Mouse (Mus musculus): ENCODE data around the gene Uck2. TPM values are rescaled to one million over a fixed set of nuclear protein-coding genes. Genes with fewer than 3 reads are reported as not detected.
A peak's percentile ranks its signal among the peaks of the same experiment; 100 is the strongest.

The Uck2 gene
- polyA plus RNA-seq, 1 experiment from 2014 or later: 98.3 TPM

- no peak for TF ChIP-seq CTCF (IDR thresholded peaks at IDR 0.05; ENCODE audit: low read depth)
- H3K36me3 ChIP-seq (ENCODE audit: insufficient read depth): peaks cover 5% of the 10 kb centered on the region; the same call in 1 of the 2 replicates
- H3K4me2 ChIP-seq: peak overlapping the region; percentile 78
- DNase-seq (peak; percentile 92), ATAC-seq (ENCODE audit: insufficient read depth) (peak; percentile 92)
- peak overlapping the region; percentile 98 for H3K27ac ChIP-seq (ENCODE audit: low read depth)
- H3K9ac ChIP-seq: peak overlapping the region; percentile 86
- H3K4me1 ChIP-seq (ENCODE audit: insufficient read depth): peaks cover 4% of the 10 kb centered on the region; the same call in 1 of the 2 replicates
- H3K9me3 ChIP-seq (ENCODE audit: low read depth, low read length): no peaks in the 10 kb centered on the region
- no peaks in the 10 kb centered on the region; the same call in 1 of the 2 replicates for H3K27me3 ChIP-seq (ENCODE audit: insufficient read depth, low read length)
- WGBS: under 1% methylated on average over 51 of the region's 51 CpGs
- peak overlapping the region; percentile 87 for H3K4me3 ChIP-seq (ENCODE audit: low read depth, low read length)
These were observed 242 bp downstream of the Uck2 start for GRCm38 (mm10) chr1:167284837-167285319.

GRCm38 (mm10) chr1:167284258-167284836 is 773 bp downstream of the Uck2 start:
- no peaks in the 10 kb centered on the region; the same call in 1 of the 2 replicates for H3K27me3 ChIP-seq (ENCODE audit: insufficient read depth, low read length)
- no peaks in the 10 kb centered on the region for H3K4me1 ChIP-seq (ENCODE audit: insufficient read depth)
- peak overlapping the region; percentile 98 for H3K27ac ChIP-seq (ENCODE audit: low read depth)
- H3K4me2 ChIP-seq: peak overlapping the region; percentile 78
- H3K9ac ChIP-seq: peak overlapping the region; percentile 86
- peak; percentile 38 for ATAC-seq (ENCODE audit: insufficient read depth)
- peaks cover 5% of the 10 kb centered on the region; the same call in 1 of the 2 replicates for H3K36me3 ChIP-seq (ENCODE audit: insufficient read depth)
- peak overlapping the region; percentile 87 for H3K4me3 ChIP-seq (ENCODE audit: low read depth, low read length)
- peak; percentile 86 for DNase-seq
- under 1% methylated on average over 73 of the region's 73 CpGs for WGBS
- TF ChIP-seq CTCF (IDR thresholded peaks at IDR 0.05; ENCODE audit: low read depth): no peak; the same call in 1 of the 2 replicates
- H3K9me3 ChIP-seq (ENCODE audit: low read depth, low read length): no peaks in the 10 kb centered on the region

- no peaks in the 10 kb centered on the region for H3K4me1 ChIP-seq (ENCODE audit: insufficient read depth)
- TF ChIP-seq CTCF (IDR thresholded peaks at IDR 0.05; ENCODE audit: low read depth): 0 out of 2 replicates have a peak, but pooled peaks have one; percentile 15
- DNase-seq (peak; percentile 82), ATAC-seq (ENCODE audit: insufficient read depth) (peak; percentile 26)
- H3K27me3 ChIP-seq (ENCODE audit: insufficient read depth, low read length): no peaks in the 10 kb centered on the region
- WGBS: under 1% methylated on average over 44 of the region's 44 CpGs
- peak overlapping the region; percentile 98 for H3K27ac ChIP-seq (ENCODE audit: low read depth)
- no peaks in the 10 kb centered on the region for H3K9me3 ChIP-seq (ENCODE audit: low read depth, low read length)
- peak overlapping the region; percentile 78 for H3K4me2 ChIP-seq
- H3K36me3 ChIP-seq (ENCODE audit: insufficient read depth): peaks cover 9% of the 10 kb centered on the region; the same call in 1 of the 2 replicates
- H3K9ac ChIP-seq: peak overlapping the region; percentile 86
- H3K4me3 ChIP-seq (ENCODE audit: low read depth, low read length): peak overlapping the region; percentile 87
These were observed 1.5 kb downstream of the Uck2 start for GRCm38 (mm10) chr1:167283441-167284257.

GRCm38 (mm10) chr1:167282768-167283167 is 2.4 kb downstream of the Uck2 start:
- WGBS: 39% methylated on average over 5 of the region's 5 CpGs
- DNase-seq: no peak
- H3K27me3 ChIP-seq (ENCODE audit: insufficient read depth, low read length): no peaks in the 10 kb centered on the region
- peak overlapping the region; percentile 87 for H3K4me3 ChIP-seq (ENCODE audit: low read depth, low read length)
- peak overlapping the region; percentile 78 for H3K4me2 ChIP-seq
- H3K9ac ChIP-seq: peak overlapping the region; percentile 86
- TF ChIP-seq CTCF (IDR thresholded peaks at IDR 0.05; ENCODE audit: low read depth): no peak
- no peaks in the 10 kb centered on the region for H3K4me1 ChIP-seq (ENCODE audit: insufficient read depth)
- H3K9me3 ChIP-seq (ENCODE audit: low read depth, low read length): no peaks in the 10 kb centered on the region
- no peak for ATAC-seq (ENCODE audit: insufficient read depth)
- H3K27ac ChIP-seq (ENCODE audit: low read depth): no peak overlapping the region
- H3K36me3 ChIP-seq (ENCODE audit: insufficient read depth): peaks cover 9% of the 10 kb centered on the region; the same call in 1 of the 2 replicates

- Histone ChIP-seq H3K9ac (no peak overlapping the region), H3K4me3 (ENCODE audit: low read depth, low read length) (no peak overlapping the region), H3K4me2 (no peak overlapping the region), H3K27ac (ENCODE audit: low read depth) (no peak overlapping the region), H3K4me1 (ENCODE audit: insufficient read depth) (no peaks in the 10 kb centered on the region), H3K36me3 (ENCODE audit: insufficient read depth) (peaks cover 9% of the 10 kb centered on the region; the same call in 1 of the 2 replicates), H3K9me3 (ENCODE audit: low read depth, low read length) (no peaks in the 10 kb centered on the region), H3K27me3 (ENCODE audit: insufficient read depth, low read length) (no peaks in the 10 kb centered on the region)
- 85% methylated on average over 3 of the region's 3 CpGs for WGBS
- no peak for TF ChIP-seq CTCF (IDR thresholded peaks at IDR 0.05; ENCODE audit: low read depth)
- DNase-seq (no peak), ATAC-seq (ENCODE audit: insufficient read depth) (no peak)
These were observed 3.0 kb downstream of the Uck2 start for GRCm38 (mm10) chr1:167282112-167282511.

GRCm38 (mm10) chr1:167280061-167280460 is 5.1 kb downstream of the Uck2 start:
- Histone ChIP-seq H3K36me3 (ENCODE audit: insufficient read depth) (peaks cover 9% of the 10 kb centered on the region; the same call in 1 of the 2 replicates), H3K4me2 (no peak overlapping the region), H3K27me3 (ENCODE audit: insufficient read depth, low read length) (no peaks in the 10 kb centered on the region), H3K9me3 (ENCODE audit: low read depth, low read length) (no peaks in the 10 kb centered on the region), H3K4me1 (ENCODE audit: insufficient read depth) (no peaks in the 10 kb centered on the region), H3K27ac (ENCODE audit: low read depth) (no peak overlapping the region), H3K4me3 (ENCODE audit: low read depth, low read length) (no peak overlapping the region), H3K9ac (no peak overlapping the region)
- WGBS: 85% methylated on average over 10 of the region's 10 CpGs
- DNase-seq: no peak
- ATAC-seq (ENCODE audit: insufficient read depth): no peak
- TF ChIP-seq CTCF (IDR thresholded peaks at IDR 0.05; ENCODE audit: low read depth): no peak
